Mouse (Mus musculus): Measurements from ENCODE around the gene Zfp420. TPM values are rescaled to one million over a fixed set of nuclear protein-coding genes. Genes with fewer than 3 reads are reported as not detected.
A peak's percentile ranks its signal among the peaks of the same experiment; 100 is the strongest.

Gene Zfp420
- 1 to 10 TPM; 2.8 to 4.3 TPM for total RNA-seq (2021)
- long read RNA-seq, experiment 1, partial matches to known transcripts: 0 of 5 reads
- long read RNA-seq, experiment 1, other reads (novel, unspliced or antisense): 1 of 5 reads
- long read RNA-seq, experiment 2, partial matches to known transcripts: 0 of 2 reads
- long read RNA-seq, experiment 2, other reads (novel, unspliced or antisense): 0 of 2 reads

- DNase-seq: peak; percentile 93
- TF ChIP-seq CTCF (IDR thresholded peaks at IDR 0.05): peak; percentile 12; the same call in 1 of the 2 replicates
- Histone ChIP-seq H3K27ac (peak within 1 kb of the TSS; percentile 73), H3K4me3 (peak within 1 kb of the TSS; percentile 87)
- intact Hi-C loops (cut with DNase I): loop anchor here (5.0 kb wide), 1 partner anchor 93 kb away; the partner anchor contains the start of gene Zfp84
These were observed at the start of gene Zfp420 for GRCm38 (mm10) chr7:29859532-29860517. Zfp420 (plus strand) TSS chr7:29859979.

GRCm38 (mm10) chr7:29812244-29812643 lies 47.5 kb upstream of the Zfp420 start:
- DNase-seq: no peak
- TF ChIP-seq CTCF (IDR thresholded peaks at IDR 0.05): no peak
- intact Hi-C loops (cut with DNase I): no loop called here
- Histone ChIP-seq H3K27ac (no peak overlapping the region), H3K4me3 (no peak overlapping the region)

- DNase-seq: no peak
- intact Hi-C loops (cut with DNase I): no loop called here
- peak overlapping the region; percentile 81; the same call in 1 of the 2 replicates for H3K4me3 ChIP-seq
- H3K27ac ChIP-seq: no peak overlapping the region
- TF ChIP-seq CTCF (IDR thresholded peaks at IDR 0.05): no peak
These were observed 45.4 kb upstream of the Zfp420 start for GRCm38 (mm10) chr7:29814381-29814780.

GRCm38 (mm10) chr7:29815061-29815784 lies 44.6 kb upstream of the Zfp420 start:
- Histone ChIP-seq H3K4me3 (peak overlapping the region; percentile 81), H3K27ac (peak overlapping the region; percentile 94)
- TF ChIP-seq CTCF (IDR thresholded peaks at IDR 0.05): no peak
- intact Hi-C loops (cut with DNase I): loop anchor here (5.0 kb wide), 2 partner anchors 37 to 92 kb away; partner anchors contain the start of genes Zfp27, Zfp383 and Zfp940
- DNase-seq: no peak

- Histone ChIP-seq H3K27ac (peak within 1 kb of the TSS; percentile 94), H3K4me3 (peak within 1 kb of the TSS; percentile 81)
- TF ChIP-seq CTCF (IDR thresholded peaks at IDR 0.05): no peak
- DNase-seq: peak; percentile 88
- intact Hi-C loops (cut with DNase I): loop anchor here (2.0 to 5.0 kb wide), 3 partner anchors 36 to 91 kb away; partner anchors contain the start of genes Zfp27, Zfp383, Zfp84 and Zfp940
These were observed 43.8 kb upstream of the Zfp420 start, which contains the start of gene Zfp790 for GRCm38 (mm10) chr7:29815910-29816429. Zfp790 (plus strand) TSS chr7:29816114.

- peak; percentile 64 for DNase-seq
- no peak for TF ChIP-seq CTCF (IDR thresholded peaks at IDR 0.05)
- intact Hi-C loops (cut with DNase I): loop anchor here (5.0 kb wide), 2 partner anchors 34 to 89 kb away; partner anchors contain the start of genes Zfp27, Zfp383 and Zfp940
These were observed 41.0 kb upstream of the Zfp420 start for GRCm38 (mm10) chr7:29818619-29819254.

GRCm38 (mm10) chr7:29828001-29828400 lies 31.8 kb upstream of the Zfp420 start:
- intact Hi-C loops (cut with DNase I): no loop called here
- H3K4me3 ChIP-seq: no peak overlapping the region
- no peak overlapping the region for H3K27ac ChIP-seq
- DNase-seq: no peak
- TF ChIP-seq CTCF (IDR thresholded peaks at IDR 0.05): no peak

More at GRCm38 (mm10) chr7:29818619-29819254, 41.0 kb upstream of the Zfp420 start:
- peak overlapping the region; percentile 81 for H3K27ac ChIP-seq
- H3K4me3 ChIP-seq: peak overlapping the region; percentile 87

GRCm38 (mm10) chr7:29829804-29830203 lies 30.0 kb upstream of the Zfp420 start:
- TF ChIP-seq CTCF (IDR thresholded peaks at IDR 0.05): no peak
- DNase-seq: no peak
- no peak overlapping the region for H3K4me3 ChIP-seq
- intact Hi-C loops (cut with DNase I): no loop called here
- no peak overlapping the region for H3K27ac ChIP-seq

GRCm38 (mm10) chr7:29836816-29837215 lies 23.0 kb upstream of the Zfp420 start:
- no peak overlapping the region for H3K27ac ChIP-seq
- no peak for DNase-seq
- no peak overlapping the region for H3K4me3 ChIP-seq
- TF ChIP-seq CTCF (IDR thresholded peaks at IDR 0.05): no peak
- intact Hi-C loops (cut with DNase I): no loop called here

- no peak for TF ChIP-seq CTCF (IDR thresholded peaks at IDR 0.05)
- DNase-seq: no peak
- intact Hi-C loops (cut with DNase I): no loop called here
- no peak overlapping the region for H3K4me3 ChIP-seq
- H3K27ac ChIP-seq: no peak overlapping the region
These were observed 20.5 kb upstream of the Zfp420 start for GRCm38 (mm10) chr7:29839256-29839655.

- DNase-seq: no peak
- intact Hi-C loops (cut with DNase I): no loop called here
- H3K4me3 ChIP-seq: no peak overlapping the region
- no peak overlapping the region for H3K27ac ChIP-seq
- TF ChIP-seq CTCF (IDR thresholded peaks at IDR 0.05): no peak
These were observed 17.7 kb upstream of the Zfp420 start for GRCm38 (mm10) chr7:29842105-29842504.

All from gastrocnemius, adult 2 months (tissue).